Mouse (Mus musculus) hindbrain, embryonic 10.5 days (tissue): Measurements from ENCODE around the gene 4930438A08Rik. TPM values are rescaled to one million over a fixed set of nuclear protein-coding genes. Genes with fewer than 3 reads are reported as not detected.

Experiments used
- DNase-seq: peaks from one replicate; pipeline ENCODE4 v3.0.0-alpha.2; 2017; ENCODE audit warnings: low spot score
- H3K27ac ChIP-seq: fragments of 300-500 bp; sonication (generic); 2 replicates; pipeline ENCODE4 v1.5.1; 2016; ENCODE audit warnings: mild to moderate bottlenecking, moderate library complexity
- H3K27me3 ChIP-seq: fragments of 300-500 bp; sonication (generic); 2 replicates; pipeline ENCODE4 v1.6.1; 2016; ENCODE audit warnings: mild to moderate bottlenecking; ENCODE audit not compliant: poor library complexity, insufficient read depth, severe bottlenecking
- H3K36me3 ChIP-seq: fragments of 300-500 bp; sonication (generic); 2 replicates; pipeline ENCODE4 v1.6.1; 2016; ENCODE audit warnings: mild to moderate bottlenecking, moderate library complexity
- H3K4me1 ChIP-seq: fragments of 300-500 bp; sonication (generic); replicated peaks from 2 replicates; pipeline ENCODE4 v1.6.1; 2016; ENCODE audit warnings: mild to moderate bottlenecking
- H3K4me3 ChIP-seq: fragments of 300-500 bp; sonication (generic); 2 replicates; pipeline ENCODE4 v1.5.1; 2016; ENCODE audit warnings: mild to moderate bottlenecking, moderate library complexity
- H3K9me3 ChIP-seq: fragments of 300-500 bp; sonication (generic); 2 replicates; pipeline ENCODE4 v1.6.1; 2016; ENCODE audit warnings: mild to moderate bottlenecking, moderate library complexity
- WGBS: fragments of 180-500 bp; shearing (Covaris S2); methylation state at CpG from one replicate; pipeline ENCODE4 v1.1.7; 2016; 5-methylcytosine and 5-hydroxymethylcytosine counted together
- polyA plus RNA-seq: library from polyadenylated mRNA; unstranded; fragments of >200 nt; fragmentation: Nextera tagmentation; extraction: Ambion mirVana; gene quantifications from 2 replicates; pipeline ENCODE4 v1.2.1, GENCODE M21; 2016

Gene 4930438A08Rik
- polyA plus RNA-seq, 1 experiment from 2014 or later = 0.14 TPM

DNA sequence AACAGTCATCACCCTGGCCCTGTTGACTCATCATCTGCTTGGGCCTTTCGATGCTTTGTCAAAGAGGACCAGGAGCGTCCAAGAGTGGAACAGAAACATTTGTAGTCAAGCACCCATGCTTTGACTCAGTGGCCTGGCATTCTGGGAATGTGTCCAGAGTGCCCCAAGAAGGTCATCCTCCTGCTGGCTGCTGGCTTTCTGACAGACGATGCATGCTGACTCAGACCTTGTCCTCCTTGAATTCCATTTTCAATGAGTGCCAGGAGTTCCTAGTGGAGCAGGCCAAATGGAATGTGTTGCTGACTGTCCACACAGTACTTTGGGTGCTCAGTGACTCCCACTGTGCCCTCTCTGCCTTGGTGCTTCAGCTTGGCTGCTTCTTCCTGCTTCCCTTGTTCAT lies 60.1 kb downstream of the 4930438A08Rik start:
- H3K27ac ChIP-seq = no peak overlapping the region
- DNase-seq = no peak
- H3K4me3 ChIP-seq = no peak overlapping the region
- no peaks in the 10 kb centered on the region for H3K9me3 ChIP-seq
- WGBS = 75% methylated on average over 3 of the region's 3 CpGs
- H3K4me1 ChIP-seq = peaks cover 20% of the 10 kb centered on the region
- peaks cover 66% of the 10 kb centered on the region for H3K36me3 ChIP-seq
- no peaks in the 10 kb centered on the region for H3K27me3 ChIP-seq

Other genes starting within 250 kb of the 4930438A08Rik start
- 0.17 TPM in 1 of 2 replicates, not detected in the other for gene Gm12248, start 181.7 kb upstream of the 4930438A08Rik start, polyA plus RNA-seq
- 103 and 106 TPM in 2 replicates for gene Cnot8, start 170.6 kb upstream of the 4930438A08Rik start, polyA plus RNA-seq
- gene Gemin5, start 106.3 kb upstream of the 4930438A08Rik start, polyA plus RNA-seq = 27.0 and 31.8 TPM in 2 replicates
- gene Mrpl22, start 103.1 kb upstream of the 4930438A08Rik start, polyA plus RNA-seq = 140 TPM in 2 replicates
- 1.6 and 2.5 TPM in 2 replicates for gene Igtp, start 75.2 kb upstream of the 4930438A08Rik start, polyA plus RNA-seq
- gene Irgm2, start 75.2 kb upstream of the 4930438A08Rik start, polyA plus RNA-seq = 0.44 and 0.55 TPM in 2 replicates
- 24.2 and 28.2 TPM in 2 replicates for gene Zfp692, start 32.3 kb downstream of the 4930438A08Rik start, polyA plus RNA-seq
- 28.4 and 30.4 TPM in 2 replicates for gene Zfp672, start 55.5 kb downstream of the 4930438A08Rik start, polyA plus RNA-seq
- gene Sh3bp5l, start 55.9 kb downstream of the 4930438A08Rik start, polyA plus RNA-seq = 50.7 and 52.0 TPM in 2 replicates
- gene Lypd8, start 104.2 kb downstream of the 4930438A08Rik start, polyA plus RNA-seq = not detected in 2 replicates
- not detected in 2 replicates for gene 1810065E05Rik, start 146.3 kb downstream of the 4930438A08Rik start, polyA plus RNA-seq
- gene Gm12253, start 157.8 kb downstream of the 4930438A08Rik start, polyA plus RNA-seq = not detected in 2 replicates
- gene Lypd9, start 178.1 kb downstream of the 4930438A08Rik start, polyA plus RNA-seq = not detected in 2 replicates
- not detected in 2 replicates for gene Olfr30, start 187.5 kb downstream of the 4930438A08Rik start, polyA plus RNA-seq
- not detected in 2 replicates for gene Olfr332, start 217.8 kb downstream of the 4930438A08Rik start, polyA plus RNA-seq
- not detected in 2 replicates for gene Olfr331, start 227.8 kb downstream of the 4930438A08Rik start, polyA plus RNA-seq